Mouse (Mus musculus) heart, postnatal 36 days (tissue): ENCODE results near the gene Cul7. TPM values are rescaled to one million over a fixed set of nuclear protein-coding genes. Genes with fewer than 3 reads are reported as not detected.

Source experiments
- DNase-seq, 2 experiments: peaks; one replicate each; pipeline ENCODE4 v3.0.0; 2021 to 2022
- intact Hi-C: fragments of 180-260 bp; cut with DNase I; formaldehyde crosslinking; loops from one replicate; pipeline ENCODE4 v1.15.1; 2025
- total RNA-seq, 2 experiments: library from RNA; stranded (reverse); gene quantifications; 2 replicates each; pipeline ENCODE4 v1.2.3; 2021

Gene Cul7
- total RNA-seq, 2 experiments from 2014 or later, result 20.7 to 23.8 TPM

DNA sequence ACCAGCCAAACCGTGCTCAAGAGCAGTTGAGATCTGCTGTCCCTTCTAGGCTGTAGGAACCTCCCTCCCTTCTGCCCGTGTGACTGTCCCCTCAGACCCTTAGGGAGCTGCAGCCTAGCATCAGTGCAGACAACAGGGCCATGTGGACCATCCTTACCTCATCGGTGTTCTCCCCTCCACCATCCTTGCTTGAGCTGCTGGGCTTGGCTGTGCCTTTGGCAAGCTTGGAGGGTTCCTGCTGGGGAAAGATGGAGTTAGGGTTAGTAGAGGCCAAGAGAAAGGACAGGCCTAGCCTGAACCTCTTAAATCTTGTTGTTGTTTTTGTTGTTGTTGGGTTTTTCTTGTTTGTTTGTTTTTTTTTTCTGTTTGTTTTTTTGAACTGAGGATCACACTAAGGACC, 49.8 kb downstream of the Cul7 start:
- no peak for DNase-seq
- intact Hi-C loops, result no loop called here

DNA sequence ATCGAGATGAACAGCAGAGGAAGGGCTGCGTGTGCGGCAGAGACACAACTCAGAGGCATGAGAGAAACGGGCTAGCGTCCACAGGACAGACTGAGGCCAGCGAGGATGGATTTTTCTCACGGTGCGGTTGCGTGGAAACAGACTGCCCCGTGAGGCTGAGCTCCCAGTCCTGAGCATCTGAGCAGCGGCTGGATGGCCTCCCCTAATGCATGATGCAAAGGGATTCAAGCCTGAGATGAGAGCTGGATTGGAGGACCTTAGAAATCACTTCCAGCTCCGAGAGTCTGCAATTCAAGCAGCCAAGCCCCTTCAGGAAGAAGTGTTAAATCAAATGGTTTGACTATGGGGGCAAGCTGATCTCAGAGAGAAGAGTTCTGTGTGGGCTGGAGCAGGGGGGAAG, 51.4 kb downstream of the Cul7 start:
- no peak for DNase-seq
- intact Hi-C loops, result no loop called here

DNA sequence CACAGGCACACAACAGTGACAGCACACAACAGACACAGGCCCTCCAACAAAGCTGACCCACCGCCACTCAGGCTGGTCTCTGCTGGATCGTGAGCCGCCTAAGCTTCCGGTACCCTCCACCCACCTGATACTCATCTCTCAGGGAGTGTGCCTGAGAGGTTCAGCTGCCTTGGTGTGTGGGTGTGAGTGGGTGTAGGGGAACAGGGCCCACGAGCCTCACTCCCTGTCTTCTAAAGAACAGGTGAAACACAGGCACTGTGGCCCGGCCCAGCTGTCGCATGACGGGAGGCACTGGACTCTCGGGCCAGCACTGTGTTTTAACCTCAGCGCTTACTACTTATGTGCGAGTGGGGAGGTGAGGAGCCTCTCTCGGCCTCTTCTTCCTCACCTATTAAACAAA, 52.0 kb downstream of the Cul7 start:
- intact Hi-C loops, result no loop called here
- DNase-seq, result no peak

DNA sequence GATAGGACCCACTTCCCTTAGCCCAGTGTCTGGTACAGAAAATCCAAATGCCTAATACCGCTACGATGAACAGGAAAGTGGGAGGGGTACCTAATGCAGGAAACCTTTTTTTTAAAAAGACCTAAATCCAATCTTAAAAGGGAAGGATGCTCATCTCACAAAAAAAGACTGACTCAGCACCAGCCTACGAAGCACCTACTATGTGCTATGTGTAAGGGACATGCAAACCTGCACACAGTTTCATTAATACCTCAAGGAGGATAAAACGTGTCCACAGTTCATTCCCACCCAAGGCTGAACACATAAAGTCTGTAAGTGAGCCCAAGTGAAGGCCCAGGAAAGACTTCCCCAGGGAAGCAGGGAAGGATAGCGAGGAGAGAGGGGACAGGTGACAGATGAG, 52.4 kb downstream of the Cul7 start:
- no peak for DNase-seq
- intact Hi-C loops, result no loop called here

DNA sequence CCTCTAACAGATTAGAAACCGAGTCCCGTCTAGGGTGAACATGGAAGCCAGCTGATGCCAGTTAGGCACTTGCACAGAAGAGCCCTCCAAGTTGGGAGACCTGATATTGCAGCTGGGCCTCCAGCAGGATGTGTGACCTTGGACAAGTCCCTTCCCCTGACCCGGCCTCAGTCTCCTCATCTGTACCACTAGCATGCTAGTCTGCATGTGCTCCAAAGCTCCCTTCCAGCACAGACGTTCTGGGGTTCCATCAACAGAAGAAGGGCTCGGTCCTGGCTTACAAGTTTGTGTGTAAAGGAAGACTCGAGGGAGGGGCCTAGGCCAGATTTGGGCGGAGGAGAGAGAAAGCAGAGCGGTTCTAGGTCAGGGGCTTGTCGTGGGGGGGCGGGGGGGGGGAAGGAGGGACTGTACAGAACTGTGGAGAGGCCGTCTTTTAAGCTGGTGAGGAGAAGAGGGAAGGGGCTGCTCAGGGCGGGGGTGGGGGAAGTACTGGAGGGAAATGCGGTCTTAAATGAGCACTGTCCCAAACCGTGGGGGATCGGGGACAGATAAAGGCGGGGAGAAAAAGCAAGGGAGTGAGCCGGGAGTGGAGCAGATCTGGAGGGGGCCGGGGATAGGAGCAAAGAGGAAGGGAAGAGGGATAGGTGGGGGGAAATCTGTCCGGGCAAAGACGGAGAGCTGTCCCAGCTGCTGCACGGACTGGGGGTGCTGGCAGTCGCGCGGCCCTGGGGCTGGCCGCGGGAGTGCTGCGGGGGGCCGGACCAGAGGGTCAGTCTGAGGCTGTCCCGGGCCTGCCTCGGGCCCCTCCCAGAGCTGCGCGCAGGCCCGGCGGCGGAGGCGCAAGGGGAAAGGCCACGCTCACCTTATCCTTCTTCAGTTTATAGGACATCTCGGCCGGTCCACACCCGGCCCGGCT, 54.1 kb downstream of the Cul7 start:
- intact Hi-C loops, result no loop called here
- no peak for DNase-seq

DNA sequence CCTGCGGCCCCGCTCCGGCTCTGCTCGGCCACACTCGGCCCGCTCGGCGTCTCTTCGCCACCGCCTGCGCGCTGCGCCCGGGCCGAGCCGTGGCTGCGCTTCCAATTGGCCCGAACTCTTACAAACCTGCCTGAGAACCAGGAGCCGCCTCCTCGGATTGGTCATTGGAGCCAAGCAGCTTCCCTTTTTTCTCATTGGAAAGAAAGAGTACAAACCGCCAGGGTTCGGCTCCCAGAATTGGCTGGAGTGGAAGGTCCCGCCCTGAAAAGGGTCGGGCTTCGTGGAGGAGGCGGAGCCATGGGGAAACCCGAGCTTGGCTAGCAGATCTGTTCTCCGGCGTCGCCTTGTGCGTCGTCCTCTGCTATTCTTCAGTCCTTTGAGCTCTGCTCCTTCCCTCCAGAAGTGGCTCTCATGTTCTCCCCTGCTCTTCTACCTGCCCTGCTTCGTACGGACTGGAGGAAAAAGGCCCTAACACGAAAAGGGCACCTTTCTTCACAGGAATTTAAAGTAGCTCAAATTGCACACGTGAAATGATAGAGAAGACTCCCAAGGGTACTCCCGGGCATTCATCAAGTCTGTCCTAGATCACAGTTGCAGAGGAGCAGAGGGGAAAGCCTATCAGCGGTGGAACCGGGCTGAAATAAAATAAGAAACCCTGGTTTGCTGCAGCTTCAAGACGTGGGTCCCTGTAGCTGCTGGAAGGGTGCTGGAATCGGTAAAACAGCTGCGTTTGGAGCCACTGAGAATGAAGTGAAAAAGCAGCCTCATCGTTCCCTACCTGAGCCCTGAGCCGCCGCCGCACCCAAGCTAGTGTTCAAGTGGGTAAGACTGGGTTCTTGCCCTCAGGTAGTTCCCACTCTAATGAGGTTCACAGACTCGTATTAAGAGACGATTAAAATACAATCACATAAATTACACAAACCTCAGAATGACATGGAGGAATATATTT, 55.0 kb downstream of the Cul7 start, which contains the start of gene Ppp2r5d:
Gene Ppp2r5d (minus strand): TSS at position 225 of the 949 bp plus-strand sequence.
- intact Hi-C loops, result no loop called here
- peak; percentile 96 for DNase-seq

DNA sequence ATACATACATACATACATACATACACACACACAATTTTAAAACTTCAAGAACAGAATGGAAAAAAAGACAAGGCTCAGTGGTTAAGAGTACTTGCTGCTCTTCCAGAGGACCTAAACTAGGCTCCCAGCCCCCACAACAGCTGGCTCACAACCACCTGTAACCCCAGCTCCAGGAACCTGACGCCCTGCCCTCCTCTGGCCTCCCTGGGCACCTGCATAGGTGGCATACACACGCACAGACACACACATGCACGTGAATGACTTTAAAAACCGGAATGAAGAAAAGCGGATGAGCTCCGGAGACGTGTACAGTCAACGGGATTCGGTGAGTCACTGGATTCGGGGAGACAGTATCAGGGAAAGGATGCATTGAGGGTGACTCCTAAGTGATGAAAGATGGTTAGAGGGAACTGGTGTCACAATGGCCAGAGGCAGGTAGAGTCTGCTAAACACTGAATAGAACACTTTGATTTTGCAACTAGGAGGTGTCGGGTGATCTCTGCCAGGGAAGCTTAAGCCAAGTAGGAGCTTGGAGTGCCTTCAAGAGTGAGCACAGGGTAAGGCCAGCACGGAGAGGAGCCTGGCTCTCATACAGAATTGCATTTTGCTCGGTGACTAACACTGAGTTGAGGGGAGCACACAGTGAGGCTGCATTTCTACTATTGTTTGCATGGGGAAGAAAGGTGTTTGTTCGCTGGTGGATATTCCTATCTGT, 56.4 kb downstream of the Cul7 start:
- intact Hi-C loops, result no loop called here
- DNase-seq, result no peak

DNA sequence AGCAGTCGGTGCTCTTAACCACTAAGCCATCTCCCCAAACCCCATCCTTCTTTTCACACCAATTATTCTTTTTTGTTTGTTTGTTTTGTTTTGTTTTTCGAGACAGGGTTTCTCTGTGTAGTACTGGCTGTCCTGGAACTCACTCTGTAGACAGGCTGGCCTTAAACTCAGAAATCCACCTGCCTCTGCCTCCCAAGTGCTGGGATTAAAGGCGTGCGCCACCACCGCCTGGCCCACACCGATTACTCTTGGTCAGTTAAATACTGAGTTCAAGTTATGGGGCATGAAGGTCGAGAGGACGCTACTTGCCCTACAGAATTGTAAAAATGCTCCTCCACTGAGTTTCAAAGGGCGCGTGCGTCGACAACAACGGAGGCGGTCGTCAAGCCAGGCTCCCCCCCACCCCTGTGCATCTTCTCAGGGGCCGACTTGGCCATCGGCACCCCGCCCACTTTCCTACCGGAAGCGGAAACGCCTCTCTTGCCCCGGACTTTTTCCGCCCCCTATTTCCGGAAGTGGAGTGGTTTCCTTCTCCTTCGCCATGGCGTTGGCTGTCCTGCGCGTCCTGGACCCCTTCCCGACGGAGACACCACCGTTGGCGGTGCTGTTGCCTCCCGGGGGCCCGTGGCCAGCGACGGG, 60.9 kb downstream of the Cul7 start, which contains the start of gene Pex6:
Gene Pex6 (plus strand): TSS at position 505 of the 639 bp plus-strand sequence.
- peak; percentile 92 to 93 for DNase-seq
- intact Hi-C loops, result loop anchor here (5.0 kb wide), 1 partner anchor 159 kb away; no protein-coding TSS in a partner anchor

DNA sequence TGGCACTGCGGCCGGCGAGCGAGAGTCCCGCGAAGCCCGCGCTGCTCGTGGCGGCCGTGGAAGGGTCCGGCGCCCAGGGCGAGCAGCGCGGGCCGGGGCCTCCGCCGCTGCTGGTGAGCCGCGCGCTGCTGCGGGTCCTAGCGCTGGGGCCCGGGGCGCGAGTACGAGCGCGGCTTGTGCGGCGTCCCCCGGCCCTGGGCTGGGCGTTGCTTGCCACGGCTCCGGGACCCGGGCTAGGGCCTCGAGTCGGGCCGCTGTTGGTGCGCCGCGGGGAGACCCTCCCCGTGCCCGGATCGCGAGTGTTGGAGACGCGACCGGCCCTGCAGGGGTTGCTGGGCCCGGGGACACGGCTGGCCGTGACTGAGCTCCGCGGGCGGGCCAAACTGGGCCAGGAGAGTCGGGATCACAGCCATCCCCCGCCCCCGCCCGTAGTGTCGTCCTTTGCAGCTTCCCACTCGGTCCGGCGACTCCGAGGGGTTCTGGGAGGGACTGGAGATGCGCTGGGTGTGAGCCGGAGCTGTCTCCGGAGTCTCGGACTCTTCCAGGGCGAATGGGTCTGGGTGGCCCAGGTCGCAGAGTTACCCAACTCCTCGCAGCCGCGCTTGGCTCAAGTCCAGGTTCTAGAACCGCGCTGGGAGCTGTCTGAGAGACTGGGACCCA, 61.6 kb downstream of the Cul7 start:
- intact Hi-C loops, result loop anchor here (2.0 to 5.0 kb wide), 2 partner anchors 31 to 159 kb away; partner anchors contain the start of gene Klhdc3
- peak; percentile 47 to 52 for DNase-seq

DNA sequence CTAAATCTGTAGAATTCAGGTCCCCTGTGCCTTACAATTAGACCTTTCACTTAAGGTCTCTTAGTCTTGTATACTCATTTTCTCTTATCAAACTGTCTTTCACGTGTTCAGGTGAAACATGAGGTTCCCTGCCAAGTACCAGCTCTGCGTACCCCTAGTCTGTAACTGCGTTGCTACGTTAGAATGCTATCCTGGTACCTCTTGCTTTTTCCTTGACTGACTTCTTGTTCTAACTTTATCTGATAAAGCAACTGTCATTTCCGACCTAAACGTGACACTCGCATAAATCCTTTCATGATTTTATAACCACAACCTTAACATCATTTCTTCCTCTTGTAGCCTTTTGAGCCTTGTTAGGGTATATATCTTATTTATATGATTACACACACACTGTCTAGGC, 62.3 kb downstream of the Cul7 start:
- intact Hi-C loops, result loop anchor here (2.0 to 5.0 kb wide), 2 partner anchors 32 to 160 kb away; partner anchors contain the start of gene Klhdc3
- no peak for DNase-seq

DNA sequence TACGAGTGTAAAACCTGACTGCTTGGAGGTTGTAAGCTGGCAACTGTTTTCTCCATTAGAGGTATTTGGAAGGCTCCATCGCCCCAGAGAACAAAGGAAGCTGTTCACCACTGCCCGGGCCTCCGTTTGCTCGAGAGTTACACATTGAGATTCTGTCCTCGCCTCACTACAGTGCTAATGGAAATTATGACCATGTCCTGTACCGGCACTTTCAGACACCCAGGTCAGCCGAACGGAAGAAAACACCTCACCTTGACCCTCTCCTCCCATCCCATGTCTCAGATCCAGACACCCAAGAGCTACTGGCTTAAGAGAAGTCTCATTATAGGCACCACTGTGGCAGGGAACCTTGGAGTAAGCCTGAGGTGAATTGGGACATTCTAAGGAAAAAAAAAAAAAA, 63.7 kb downstream of the Cul7 start:
- intact Hi-C loops, result loop anchor here (2.0 to 5.0 kb wide), 4 partner anchors 33 to 162 kb away; partner anchors contain the start of genes Cul7 and Klhdc3
- no peak for DNase-seq

Other genes starting within 250 kb of the Cul7 start
- 1 to 10 TPM in 1 of 2 experiments, not detected in 1; 1.2 TPM for gene Crip3, start 221.4 kb upstream of the Cul7 start, total RNA-seq
- not detected for gene Slc22a7, start 211.9 kb upstream of the Cul7 start, total RNA-seq
- under 1 TPM; 0.19 TPM for gene Ttbk1, start 162.7 kb upstream of the Cul7 start, total RNA-seq
- gene Dnph1, start 153.6 kb upstream of the Cul7 start, total RNA-seq, result 1 to 10 TPM in 1 of 2 experiments, under 1 TPM in 1; 0.89 to 2.2 TPM
- 10 to 100 TPM; 20.3 to 24.0 TPM for gene Cul9, start 103.9 kb upstream of the Cul7 start, total RNA-seq
- 10 to 100 TPM; 85.7 to 94.7 TPM for gene Srf, start 94.2 kb upstream of the Cul7 start, total RNA-seq
- gene Ptk7, start 20.8 kb upstream of the Cul7 start, total RNA-seq, result 1 to 10 TPM; 2.7 to 4.0 TPM
- 10 to 100 TPM; 24.5 to 29.1 TPM for gene Klc4, start 4.3 kb upstream of the Cul7 start, total RNA-seq
- 100 to 1,000 TPM; 130 to 134 TPM for gene Mrpl2, start 4.1 kb upstream of the Cul7 start, total RNA-seq
- 10 to 100 TPM in 1 of 2 experiments, 1 to 10 TPM in 1; 9.5 to 10.7 TPM for gene Rrp36, start 24.0 kb downstream of the Cul7 start, total RNA-seq
- 10 to 100 TPM; 48.0 to 49.3 TPM for gene Mea1, start 28.5 kb downstream of the Cul7 start, total RNA-seq
- gene Klhdc3, start 30.6 kb downstream of the Cul7 start, total RNA-seq, result 10 to 100 TPM; 85.5 to 87.7 TPM
- 10 to 100 TPM; 33.2 TPM for gene Ppp2r5d, start 54.8 kb downstream of the Cul7 start, total RNA-seq
- gene Pex6, start 61.1 kb downstream of the Cul7 start, total RNA-seq, result 10 to 100 TPM; 31.8 to 32.3 TPM
- 1 to 10 TPM; 1.8 to 3.1 TPM for gene Gnmt, start 78.8 kb downstream of the Cul7 start, total RNA-seq
- 10 to 100 TPM; 18.4 to 19.2 TPM for gene Cnpy3, start 101.9 kb downstream of the Cul7 start, total RNA-seq
- not detected for gene Ptcra, start 113.4 kb downstream of the Cul7 start, total RNA-seq
- gene 2310039H08Rik, start 122.3 kb downstream of the Cul7 start, total RNA-seq, result 10 to 100 TPM; 25.4 to 27.6 TPM
- 10 to 100 TPM; 54.2 to 55.4 TPM for gene Rpl7l1, start 132.3 kb downstream of the Cul7 start, total RNA-seq
- gene Bicral, start 208.1 kb downstream of the Cul7 start, total RNA-seq, result 10 to 100 TPM; 14.9 to 15.3 TPM
- gene Tbcc, start 240.3 kb downstream of the Cul7 start, total RNA-seq, result 10 to 100 TPM; 15.9 to 16.6 TPM